Mouse (Mus musculus): Measurements from ENCODE around the gene Ankrd1. TPM values are rescaled to one million over a fixed set of nuclear protein-coding genes. Genes with fewer than 3 reads are reported as not detected.

The Ankrd1 gene
- 10 to 100 TPM in 1 of 4 experiments, 1 to 10 TPM in 3; 7.8 to 18.8 (median 8.4) TPM for total RNA-seq (2022)

DNA sequence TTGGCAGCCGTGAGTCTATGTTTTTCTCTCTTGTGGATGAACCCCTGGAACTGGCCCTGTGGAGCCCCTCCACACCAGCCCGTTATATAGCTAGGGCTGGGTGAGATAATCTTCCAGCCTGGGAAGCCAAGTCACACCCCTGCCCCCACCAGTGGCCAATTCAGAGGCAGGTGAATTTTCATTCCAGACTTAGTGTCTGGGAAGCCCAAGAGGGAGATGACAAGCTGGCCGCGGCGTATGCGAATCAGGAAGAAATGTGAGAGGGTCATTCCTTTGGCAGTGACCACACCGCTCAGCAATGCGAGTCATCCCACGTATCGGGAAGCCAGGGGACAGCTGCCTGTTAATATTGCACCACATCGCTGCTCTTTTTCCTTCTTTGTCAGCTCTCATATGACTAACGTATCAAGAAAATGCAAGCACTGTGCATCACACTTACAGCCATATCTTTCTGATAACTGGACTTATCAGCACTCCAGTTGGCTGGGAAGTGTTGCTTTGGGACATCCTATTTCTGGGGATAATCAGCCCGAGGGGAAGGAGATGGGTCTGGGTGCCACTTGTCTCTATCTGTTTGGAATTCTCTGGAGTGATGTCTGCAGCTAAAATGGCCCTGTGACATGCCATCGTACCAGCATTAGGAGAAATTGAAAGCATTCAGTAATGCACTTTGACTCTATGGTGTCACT lies at the start of gene Ankrd1:
Gene Ankrd1, minus strand, starts transcription at position 317 of the 689 bp plus-strand sequence.
- DNase-seq (ENCODE audit: low spot score in 2 of 2), result peak in 1 of 2 experiments; percentile 30

DNA sequence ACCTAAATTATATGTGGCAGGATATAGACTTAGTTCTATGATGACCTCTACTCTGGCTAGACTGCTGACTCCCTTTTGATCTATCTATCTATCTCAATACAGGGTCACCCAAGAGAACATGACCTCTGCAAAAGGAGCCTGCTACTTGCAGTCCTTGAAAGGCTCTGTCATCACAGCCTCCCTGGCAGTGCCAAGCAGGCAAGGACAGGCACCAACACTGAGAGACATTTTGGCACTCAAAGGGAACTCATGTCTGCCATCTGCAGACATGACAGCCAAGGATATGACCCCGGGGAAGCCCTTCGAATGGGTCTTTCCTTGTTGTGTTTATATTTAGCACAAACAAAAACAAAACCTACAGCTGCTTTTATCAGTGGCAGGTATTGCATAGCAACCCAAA lies 49.2 kb upstream of the Ankrd1 start:
- no peak for DNase-seq (ENCODE audit: low spot score in 2 of 2)

DNA sequence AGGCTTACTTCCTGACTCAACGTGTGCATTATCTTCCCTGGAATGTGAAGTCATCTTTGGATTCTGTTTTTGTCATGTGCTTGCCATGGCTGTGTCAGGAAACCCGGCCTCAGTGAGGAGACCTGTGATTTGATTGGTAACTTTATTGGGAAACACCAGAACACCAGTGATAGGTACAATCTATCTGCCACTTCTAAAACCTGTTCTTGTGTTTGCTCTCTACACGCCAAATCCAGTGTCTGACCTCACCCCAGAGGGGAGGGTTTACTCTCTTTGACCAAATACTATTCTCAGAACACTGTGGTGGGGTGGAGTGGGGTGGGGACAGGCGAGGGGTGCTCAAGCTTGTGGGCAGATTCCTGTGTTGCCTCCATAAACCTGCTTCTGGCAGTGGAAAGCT lies 48.2 kb upstream of the Ankrd1 start:
- DNase-seq (ENCODE audit: low spot score in 2 of 2), result no peak

DNA sequence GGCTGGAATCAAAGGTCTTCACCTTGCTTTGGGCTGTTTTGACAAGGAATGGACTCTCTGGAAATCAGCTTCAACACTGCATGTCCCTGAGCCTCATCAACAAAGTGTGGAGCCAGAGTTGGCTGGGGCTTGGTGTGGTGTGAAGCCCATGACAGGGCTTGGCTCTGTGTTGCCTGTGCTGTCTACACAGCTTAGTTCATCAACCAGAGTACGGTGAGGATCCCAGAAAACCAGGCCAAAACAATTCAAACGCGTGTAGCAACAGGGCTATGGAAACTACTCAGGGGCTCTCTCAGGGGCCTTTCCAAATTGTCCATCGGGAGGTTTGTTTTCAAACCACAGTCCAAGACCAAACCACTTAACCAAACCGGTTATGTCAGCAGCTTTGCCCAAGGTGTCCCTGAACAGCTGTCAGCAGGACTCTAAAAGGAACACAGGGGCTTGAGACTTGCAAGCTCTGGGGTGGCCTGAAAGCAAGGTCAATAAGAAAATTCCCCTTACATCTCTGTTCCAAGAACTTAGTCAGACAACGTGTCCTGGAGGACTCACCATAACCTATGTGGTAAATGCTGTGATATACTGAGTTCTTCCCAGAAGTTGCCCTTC lies 47.5 kb upstream of the Ankrd1 start:
- no peak for DNase-seq (ENCODE audit: low spot score in 2 of 2)

DNA sequence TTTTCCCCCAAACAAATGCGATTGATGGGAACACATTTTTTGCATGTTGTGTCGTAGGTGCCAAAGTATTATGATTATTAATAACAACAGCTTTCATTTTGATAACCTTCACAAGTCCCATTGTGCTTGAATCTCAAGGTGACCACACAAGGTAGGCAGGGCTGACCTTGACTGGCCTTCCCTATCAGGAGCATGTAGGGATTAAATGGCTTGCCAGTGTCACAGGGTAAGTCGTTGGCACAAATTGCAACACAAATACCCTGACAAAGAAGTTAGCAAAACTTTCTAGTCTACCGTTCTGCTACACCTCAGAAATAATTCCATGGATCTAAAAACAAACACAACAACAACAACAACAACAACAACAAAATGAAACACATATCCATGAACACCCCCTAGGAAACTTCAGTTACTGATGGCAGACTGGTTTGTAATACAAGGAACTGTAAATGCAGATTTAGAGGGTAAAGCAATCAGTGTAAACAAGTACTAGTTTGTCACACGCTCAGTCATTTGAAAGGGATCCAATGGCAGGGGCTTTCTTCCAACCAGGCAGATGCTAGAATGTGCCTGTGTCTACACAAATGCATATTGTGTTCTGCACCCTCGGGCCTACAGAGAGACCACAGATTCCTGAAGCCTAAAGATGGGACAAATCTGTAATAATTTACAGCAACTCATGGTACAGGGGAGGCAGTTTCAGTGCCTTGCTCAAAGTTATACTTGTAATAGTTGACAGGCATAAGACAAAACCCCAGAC lies 46.7 kb upstream of the Ankrd1 start:
- DNase-seq (ENCODE audit: low spot score in 2 of 2), result no peak

DNA sequence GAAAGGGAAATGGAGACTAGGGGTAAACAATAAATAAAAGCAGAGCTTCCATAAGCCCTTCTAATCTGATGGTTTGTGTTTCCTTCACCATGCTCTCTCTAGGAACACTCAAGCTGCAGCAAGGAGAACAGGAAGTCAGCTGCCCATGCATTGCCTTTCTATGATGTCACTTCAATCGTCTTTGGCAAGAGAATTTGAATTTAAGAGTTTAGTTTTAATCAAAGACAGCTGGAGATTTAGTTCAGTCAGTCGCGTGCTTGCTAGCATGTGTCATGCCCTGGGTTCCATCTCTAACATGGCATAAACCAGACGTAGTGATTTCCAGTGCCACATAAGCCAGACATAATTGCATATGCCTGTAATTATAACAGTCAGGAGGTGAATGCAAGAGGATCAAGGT lies 45.5 kb upstream of the Ankrd1 start:
- DNase-seq (ENCODE audit: low spot score in 2 of 2), result no peak

DNA sequence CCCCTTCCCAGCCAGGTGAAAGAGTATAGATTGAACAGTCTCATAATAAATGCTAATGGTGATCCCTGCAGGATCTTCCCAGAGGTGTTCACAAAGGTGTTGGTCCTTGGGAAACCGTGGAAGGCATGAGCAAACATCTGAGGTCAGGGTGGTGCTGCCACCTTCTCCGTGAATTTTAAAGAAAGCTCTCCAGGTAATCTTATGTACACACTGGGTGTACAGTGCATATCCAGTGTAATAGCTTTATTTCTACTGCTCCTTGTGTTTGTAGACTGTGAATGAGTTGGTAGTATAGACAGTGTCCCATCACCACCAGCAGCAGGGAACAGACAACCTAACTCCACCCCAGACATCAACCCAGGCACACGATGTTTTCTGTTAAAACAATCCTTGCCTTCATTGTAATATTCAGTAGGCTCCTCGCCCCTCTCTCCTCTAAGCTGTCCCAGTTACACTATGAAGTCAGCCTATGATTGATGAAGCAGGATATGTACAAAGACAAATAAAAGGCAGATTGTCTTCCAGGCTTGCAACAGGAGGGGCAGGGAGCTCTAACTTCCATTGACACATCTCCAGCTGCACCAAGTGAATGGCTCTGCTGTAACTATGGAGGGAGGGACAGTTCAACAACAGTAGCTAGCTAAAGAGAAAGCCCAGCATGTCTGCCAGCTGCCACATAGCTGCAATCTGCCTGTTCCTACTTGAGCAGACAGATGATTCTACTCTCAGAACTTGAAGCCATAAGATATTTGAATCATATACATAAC lies 30.5 kb upstream of the Ankrd1 start:
- DNase-seq (ENCODE audit: low spot score in 2 of 2), result no peak

DNA sequence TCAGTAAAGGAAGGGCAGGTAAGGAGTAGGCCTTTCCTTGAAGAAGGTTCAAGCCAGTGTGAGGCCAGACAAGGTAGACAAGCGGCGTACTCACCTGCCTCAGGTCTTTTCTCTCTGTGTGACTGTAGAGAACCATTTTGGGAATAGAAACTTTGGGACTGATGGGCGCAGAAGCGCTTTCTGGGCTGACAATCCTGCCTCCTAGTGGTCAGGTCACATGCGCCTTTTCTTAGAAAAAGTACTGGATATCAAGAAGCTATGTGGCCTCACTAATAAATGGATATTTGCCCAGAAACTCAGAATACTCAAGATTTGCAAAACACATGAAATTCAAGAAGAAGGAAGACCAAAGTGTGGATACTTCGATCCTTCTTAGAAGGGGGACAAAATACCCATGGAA lies 28.7 kb upstream of the Ankrd1 start:
- DNase-seq (ENCODE audit: low spot score in 2 of 2), result no peak

DNA sequence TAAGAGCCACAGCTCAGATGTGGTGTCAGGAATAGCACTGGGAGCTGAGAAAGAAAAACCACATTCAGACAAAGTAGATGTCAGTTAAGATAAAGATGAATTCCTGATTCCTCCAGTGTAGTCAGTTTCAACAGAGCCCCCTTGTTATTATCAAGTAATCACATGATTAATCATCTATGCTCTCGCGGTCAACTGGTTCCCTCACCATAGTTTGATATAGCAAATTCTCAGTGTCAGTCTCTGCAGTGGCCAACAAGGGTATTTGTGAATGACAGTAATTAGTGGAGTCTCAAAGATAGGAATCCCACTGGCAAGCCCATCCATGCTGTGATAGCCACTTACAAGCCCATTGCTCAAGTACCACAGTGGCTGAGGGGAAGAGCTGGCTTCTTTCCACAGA lies 23.7 kb upstream of the Ankrd1 start:
- DNase-seq (ENCODE audit: low spot score in 2 of 2), result no peak

DNA sequence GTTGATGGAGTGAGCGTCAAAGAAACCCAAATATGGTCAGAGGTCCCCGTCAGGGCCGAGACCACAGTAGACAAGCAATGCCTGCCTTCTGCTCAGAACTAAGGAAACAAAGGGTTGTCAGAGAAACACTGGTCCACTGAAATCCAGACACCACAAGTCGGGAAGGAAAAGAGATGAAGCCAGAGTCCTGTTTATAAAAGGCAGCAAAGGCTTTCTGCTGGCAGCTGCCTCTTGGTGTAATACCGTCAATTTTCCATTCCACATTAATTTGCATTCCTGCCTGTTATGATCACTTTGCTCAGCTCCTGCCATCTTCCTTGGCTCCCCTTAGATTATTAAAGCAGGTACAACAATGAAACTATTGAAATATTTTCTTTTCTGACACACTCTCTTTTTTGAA lies 13.8 kb upstream of the Ankrd1 start:
- DNase-seq (ENCODE audit: low spot score in 2 of 2), result no peak

DNA sequence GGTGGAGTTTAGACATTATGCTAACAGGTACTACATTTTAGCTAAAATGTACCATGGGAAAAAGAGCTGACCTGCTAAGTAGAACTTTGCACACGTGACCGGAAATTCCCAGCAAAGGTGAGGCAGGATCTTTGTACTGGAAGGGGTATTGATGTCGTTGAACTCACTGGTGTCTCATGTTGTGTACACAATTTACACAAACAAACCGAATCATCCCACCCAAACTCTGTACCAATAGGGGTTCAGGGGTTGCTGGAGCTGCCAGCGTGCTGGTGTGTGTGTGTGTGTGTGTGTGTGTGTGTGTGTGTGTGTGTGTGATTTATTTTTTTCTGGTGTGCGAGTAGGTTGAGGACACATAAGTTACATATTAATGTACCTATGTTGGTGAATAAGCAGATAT lies 13.2 kb upstream of the Ankrd1 start:
- DNase-seq (ENCODE audit: low spot score in 2 of 2), result no peak

DNA sequence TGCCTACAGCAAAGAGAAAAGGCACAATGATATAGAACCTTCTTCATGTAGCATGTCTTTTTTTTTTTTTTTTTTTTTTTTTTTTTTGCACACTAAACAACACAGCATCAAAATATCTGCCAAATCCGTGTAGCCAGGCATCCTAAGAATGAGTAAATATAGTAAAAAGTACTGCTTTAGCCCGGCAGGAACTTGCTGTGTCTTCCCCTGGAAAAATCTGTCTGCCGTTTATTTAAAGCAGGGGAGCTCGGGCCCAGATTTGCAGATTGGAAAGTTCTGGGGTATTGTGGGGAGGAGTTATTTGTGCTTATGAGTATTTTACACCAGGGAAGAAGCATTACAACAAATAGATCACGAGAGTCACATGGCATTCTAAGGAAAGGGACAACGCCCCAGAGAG lies 12.1 kb upstream of the Ankrd1 start:
- DNase-seq (ENCODE audit: low spot score in 2 of 2), result no peak

DNA sequence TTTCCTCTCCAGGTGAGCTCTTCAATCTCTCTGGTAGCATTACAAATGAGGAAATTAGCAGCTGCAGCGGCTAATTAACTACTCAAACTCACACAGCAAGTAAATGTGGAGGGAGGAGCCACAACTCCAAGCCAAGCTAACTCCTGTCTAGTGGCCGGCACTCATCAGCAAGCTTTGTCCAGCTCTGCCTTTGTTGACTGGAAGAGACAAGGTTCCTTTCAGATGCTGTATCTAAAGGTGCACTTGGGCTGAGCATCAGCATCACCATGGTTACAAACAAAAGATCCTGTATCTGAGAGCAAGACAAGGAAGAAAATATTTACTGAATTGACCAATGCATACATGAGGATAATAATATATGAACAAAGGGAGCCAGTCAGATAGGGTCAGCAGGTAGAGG lies 10.3 kb upstream of the Ankrd1 start:
- DNase-seq (ENCODE audit: low spot score in 2 of 2), result no peak

DNA sequence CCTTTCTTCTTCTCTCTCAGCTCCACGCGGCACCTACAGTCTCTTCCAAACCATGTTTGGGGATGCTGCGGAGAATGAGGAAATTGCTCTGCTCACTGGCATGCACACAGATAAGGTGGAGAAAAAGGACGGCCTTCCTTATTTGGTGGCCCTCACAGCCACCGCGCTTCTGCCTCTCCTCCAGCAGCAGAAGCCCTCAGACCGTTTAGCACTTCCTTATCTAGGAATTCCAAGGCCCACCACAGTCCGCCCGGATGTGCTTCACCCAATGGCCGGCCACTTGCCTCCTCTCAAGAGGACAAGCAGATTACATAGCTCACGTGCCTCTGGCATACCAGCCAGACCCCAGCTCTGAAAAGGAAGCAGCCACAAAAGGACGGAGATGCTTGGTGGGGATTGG lies 9.7 kb upstream of the Ankrd1 start:
- DNase-seq (ENCODE audit: low spot score in 2 of 2), result no peak

DNA sequence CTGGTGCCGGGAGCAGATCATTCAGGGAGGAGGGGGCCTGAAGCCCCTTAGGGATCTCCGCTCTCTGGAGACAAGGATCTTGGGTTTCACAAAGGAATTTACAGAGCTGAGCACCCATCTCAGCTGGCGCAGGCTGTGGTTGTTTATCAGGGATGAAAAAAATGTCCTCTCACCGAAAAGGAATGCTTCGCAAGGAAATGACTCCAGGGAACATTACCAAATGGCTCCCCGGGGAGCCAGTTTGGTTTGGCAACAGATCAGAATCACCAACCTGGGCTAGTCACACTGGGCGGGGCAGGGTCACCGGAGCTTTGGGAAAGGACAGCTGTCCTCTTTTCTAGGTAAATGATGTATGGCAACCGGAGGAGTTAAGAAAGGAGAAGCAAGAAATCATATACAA lies 9.3 kb upstream of the Ankrd1 start:
- DNase-seq (ENCODE audit: low spot score in 2 of 2), result peak in 1 of 2 experiments; percentile 11

DNA sequence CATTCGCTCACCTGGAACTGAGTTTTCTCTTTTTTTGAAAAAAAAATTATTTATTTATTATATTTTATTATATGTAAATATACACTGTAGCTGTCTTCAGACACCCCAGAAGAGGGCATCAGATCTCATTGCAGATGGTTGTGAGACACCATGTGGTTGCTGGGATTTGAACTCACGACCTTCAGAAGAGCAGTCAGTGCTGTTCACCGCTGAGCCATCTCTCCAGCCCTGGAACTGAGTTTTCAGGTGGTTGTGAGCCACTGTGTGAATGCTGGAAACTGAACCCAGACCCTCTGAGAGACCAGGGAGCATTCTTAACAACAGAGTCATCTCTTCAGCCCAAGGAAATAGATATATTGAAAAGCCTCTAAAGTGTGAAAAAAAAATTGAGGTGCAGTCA lies 8.5 kb upstream of the Ankrd1 start:
- DNase-seq (ENCODE audit: low spot score in 2 of 2), result no peak

DNA sequence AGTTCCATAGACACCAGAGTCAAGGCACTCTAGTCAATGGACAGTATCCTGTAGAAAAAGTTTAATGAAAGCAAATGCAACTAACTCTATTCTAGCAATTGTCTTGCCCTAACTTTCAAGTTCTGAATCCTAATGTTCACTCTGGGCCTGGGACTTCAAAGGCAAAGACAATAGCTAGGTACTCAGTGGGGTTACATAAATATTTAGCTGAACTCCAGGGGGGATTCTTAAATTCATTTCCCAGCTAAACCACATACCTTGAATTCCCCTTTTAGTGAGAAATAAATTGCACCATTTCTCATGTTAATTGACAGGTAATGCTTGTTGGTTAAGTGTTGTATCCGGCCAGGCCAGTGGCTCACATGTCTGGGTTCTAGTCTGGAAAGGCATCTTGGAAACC lies 4.3 kb upstream of the Ankrd1 start:
- DNase-seq (ENCODE audit: low spot score in 2 of 2), result no peak

DNA sequence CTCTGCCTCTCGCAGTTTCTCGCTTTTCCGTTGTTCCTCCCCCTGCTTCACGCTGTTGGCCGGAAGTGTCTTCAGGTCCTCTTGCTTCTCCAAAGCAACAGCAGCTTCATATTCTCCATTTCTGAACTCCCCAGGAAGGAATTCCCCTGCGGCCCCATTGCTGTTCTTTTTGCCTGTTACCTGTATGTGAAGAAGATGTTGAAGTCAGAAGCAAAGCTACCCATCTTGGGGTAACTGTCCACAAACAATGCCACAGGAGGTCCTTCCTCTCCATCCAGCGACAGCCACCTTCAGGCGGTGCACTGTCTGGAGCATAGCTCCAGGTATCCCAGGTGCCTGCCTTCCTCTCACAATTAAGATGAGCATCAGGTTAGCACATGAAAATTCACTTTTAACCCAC lies 680 bp downstream of the Ankrd1 start:
- DNase-seq (ENCODE audit: low spot score in 2 of 2), result no peak

DNA sequence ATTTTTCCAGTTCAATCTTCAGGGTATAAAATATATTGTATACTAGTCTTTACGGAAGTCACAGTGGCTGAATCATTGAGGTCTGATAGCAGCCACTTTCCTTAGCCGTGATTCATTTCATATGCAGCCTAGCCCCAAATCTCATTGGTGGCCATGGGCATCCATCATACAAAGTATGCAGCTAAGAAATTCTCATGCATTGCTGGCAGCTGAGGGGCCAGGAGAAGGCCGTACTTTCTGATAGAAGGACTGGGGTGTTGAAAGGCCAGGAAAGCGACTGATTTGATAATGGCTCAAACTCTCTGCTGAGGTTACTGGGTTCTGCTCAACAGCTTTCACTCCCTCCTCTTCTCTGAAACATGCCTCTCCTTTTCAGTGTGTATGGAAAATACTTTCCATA lies 3.7 kb downstream of the Ankrd1 start:
- no peak for DNase-seq (ENCODE audit: low spot score in 2 of 2)

DNA sequence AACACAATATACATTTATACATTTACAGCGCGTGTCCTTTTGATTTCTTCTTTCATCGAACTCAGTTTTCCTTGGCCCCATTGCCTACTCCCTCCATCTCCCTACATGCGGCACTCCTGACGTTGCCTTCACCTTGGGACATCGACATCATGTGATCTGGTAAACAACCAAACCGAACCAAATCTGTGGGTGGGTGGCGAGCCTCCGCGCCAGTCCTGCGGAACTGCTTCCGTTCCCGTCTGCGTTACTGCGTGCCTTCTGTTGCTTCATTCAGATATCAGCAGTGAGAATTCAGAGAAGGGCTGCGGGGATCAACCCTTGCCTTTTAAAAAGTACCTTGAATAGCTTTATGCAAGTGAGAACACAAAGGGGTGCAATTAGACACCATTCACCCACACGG lies 7.9 kb downstream of the Ankrd1 start:
- DNase-seq (ENCODE audit: low spot score in 2 of 2), result no peak

DNA sequence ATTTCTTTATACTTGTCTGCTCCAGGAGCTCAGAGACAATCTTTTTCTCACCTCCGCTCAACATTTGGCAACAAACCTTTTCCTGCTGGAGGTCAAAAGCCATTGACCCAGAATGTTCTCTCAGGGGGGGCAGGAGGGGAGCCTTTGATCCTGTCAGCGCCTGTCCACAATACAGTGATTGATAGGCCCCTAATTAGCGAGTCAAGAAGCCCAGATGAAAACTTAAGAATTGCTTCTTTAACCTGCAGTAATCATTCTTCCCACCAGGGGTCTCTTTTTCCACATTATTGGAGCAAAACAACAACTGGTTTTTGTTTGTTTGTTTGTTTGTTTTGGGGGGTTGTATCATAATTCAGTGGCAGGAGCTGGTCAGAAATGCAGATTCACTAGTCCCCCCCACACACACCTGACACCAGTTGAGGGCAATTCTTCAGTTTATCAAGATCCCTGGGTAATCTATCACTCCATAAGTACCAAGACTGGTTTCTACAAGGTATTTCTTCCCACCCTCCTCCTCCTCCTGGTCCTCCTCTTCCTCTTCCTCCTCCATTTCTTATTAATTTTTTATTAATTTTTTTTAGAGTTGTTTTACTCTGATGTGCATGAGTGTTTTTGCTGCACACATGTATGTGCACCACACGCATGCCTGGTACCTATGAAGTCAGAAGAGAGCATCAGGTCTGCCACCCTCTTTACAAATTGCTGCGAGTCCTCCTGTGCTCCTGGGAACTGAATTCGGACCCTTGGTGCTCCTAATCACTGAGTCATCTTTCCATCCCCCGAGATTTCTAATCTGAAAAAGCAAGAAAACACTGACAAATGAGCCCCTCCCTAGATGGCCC lies 8.6 kb downstream of the Ankrd1 start:
- DNase-seq (ENCODE audit: low spot score in 2 of 2), result no peak
